Mouse (Mus musculus) olfactory bulb, adult 2 months (tissue): ENCODE measurements around the gene Cap2.

Experiments
- CTCF ChIP-seq: fragments of 200-500 bp; IDR thresholded peaks from 2 replicates; pipeline ENCODE4 v1.5.1; 2012; ENCODE audit warnings: low read depth, mild to moderate bottlenecking, low read length, moderate library complexity; ENCODE audit not compliant: insufficient read depth
- POLR2A ChIP-seq: fragments of 200-500 bp; IDR thresholded peaks from 2 replicates; pipeline ENCODE4 v1.6.1; 2012; ENCODE audit warnings: mild to moderate bottlenecking, low read depth, low read length, moderate library complexity; ENCODE audit not compliant: insufficient read depth

GRCm38 (mm10) chr13:46601386-46601785, 99.7 kb downstream of the Cap2 start:
- TF ChIP-seq CTCF (no peak), POLR2A (no peak)
